Mouse (Mus musculus): Measurements from ENCODE around the gene Sarm1. TPM values are rescaled to one million over a fixed set of nuclear protein-coding genes. Genes with fewer than 3 reads are reported as not detected.

The Sarm1 gene
- polyA plus RNA-seq (2014; fragmentation: Nextera tagmentation; extraction: Ambion mirVana): 2.2 and 2.5 TPM in 2 replicates

DNA sequence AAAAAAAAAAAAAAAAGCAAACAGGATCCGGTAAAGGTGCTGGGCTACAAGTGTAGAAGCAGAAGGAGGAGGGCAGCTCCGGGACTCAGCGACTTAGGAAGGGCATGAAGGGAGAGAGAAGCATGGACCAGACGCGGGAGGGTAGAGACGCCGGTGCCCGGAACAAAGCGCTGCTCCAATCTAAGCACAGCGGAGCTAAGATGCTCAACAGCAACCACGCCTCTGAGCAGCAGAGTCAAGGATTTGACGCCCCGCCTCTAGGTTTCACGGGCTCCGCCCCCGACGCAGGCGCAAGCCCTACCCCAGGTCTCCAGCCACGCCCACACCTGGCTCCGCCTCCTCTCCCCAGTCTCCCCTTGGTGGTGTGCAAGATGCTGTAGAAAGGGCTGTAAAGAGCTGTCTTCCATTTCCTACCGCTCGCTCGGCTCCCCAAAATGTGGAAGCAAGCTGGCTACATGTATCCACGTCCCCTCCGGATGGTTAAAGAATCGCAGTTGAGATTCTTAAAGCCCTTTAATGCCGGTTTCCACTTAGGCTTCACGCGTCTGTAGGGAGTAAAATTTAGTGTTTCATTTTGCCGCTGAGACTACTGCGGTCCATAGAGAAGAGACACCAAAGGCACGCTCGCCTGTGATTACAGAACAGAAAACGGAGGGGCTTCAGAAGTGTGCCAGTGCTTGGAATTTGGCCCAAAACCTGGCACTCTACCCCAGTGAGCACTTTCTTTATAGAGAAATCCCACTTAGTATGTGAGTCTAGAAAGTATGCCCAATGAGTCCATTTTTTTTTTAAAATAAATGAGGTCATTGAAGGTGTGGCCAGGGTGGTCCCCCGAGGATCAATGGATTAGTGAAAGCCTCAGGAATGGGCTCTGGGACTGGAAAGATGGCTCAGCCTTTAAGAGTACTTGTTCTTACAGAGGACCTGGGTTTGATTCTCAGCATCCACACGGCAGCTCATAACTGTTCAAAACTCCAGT lies at the start of gene Sarm1:
Gene Sarm1 (minus strand): TSS at position 211 of the 979 bp plus-strand sequence.
- Histone ChIP-seq H3K27me3 (ENCODE audit: control insufficient read depth, insufficient read depth, low read length) (peaks cover 23% of the 10 kb centered on the region), H3K4me3 (ENCODE audit: low read depth, low read length) (peak within 1 kb of the TSS; percentile 56), H3K4me1 (ENCODE audit: control insufficient read depth, insufficient read depth, low read length) (0 out of 2 replicates have a peak, but pooled peaks cover 4% of the 10 kb centered on the region), H3K4me2 (ENCODE audit: low read depth, severe bottlenecking) (peak within 1 kb of the TSS; percentile 98), H3K9me3 (ENCODE audit: control insufficient read depth, low read length) (no peaks in the 10 kb centered on the region), H3K27ac (replicated peaks; ENCODE audit: low read depth, low read length) (no peak within 1 kb of the TSS), H3K36me3 (ENCODE audit: control insufficient read depth, insufficient read depth, low read length) (no peaks in the 10 kb centered on the region), H3K9ac (ENCODE audit: low read length) (peak within 1 kb of the TSS; percentile 40)
- 4% methylated on average over 36 of the region's 36 CpGs for WGBS
- DNase-seq (ENCODE audit: low spot score) (peak; percentile 97), ATAC-seq (ENCODE audit: insufficient number of reproducible peaks, low FRiP score, low TSS enrichment, low read depth) (peak; percentile 89)

DNA sequence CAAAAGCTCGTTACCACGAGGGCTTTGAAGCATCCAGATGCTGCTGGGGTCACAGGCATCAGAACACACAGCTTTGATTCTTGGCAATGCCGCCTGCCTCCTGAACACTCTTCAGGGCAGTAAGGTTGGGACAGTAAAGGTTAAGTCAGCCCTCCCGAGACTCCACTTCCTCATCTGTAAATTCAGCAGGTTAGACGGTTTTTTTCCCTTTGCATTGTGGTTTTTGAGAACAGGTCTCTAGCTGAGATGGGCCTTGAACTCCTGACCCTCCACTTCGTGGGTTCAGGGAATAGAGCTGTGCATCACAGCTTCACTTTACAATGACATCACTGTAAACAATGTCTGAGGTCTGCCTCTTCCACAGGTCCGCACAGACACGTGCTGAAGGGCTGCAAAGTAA lies 47.6 kb upstream of the Sarm1 start:
- Histone ChIP-seq H3K4me3 (ENCODE audit: low read depth, low read length) (no peak overlapping the region), H3K27me3 (ENCODE audit: control insufficient read depth, insufficient read depth, low read length) (no peaks in the 10 kb centered on the region), H3K27ac (replicated peaks; ENCODE audit: low read depth, low read length) (no peak overlapping the region), H3K36me3 (ENCODE audit: control insufficient read depth, insufficient read depth, low read length) (peaks cover 10% of the 10 kb centered on the region; the same call in 1 of the 2 replicates), H3K4me1 (ENCODE audit: control insufficient read depth, insufficient read depth, low read length) (peaks cover 8% of the 10 kb centered on the region; the same call in 1 of the 2 replicates), H3K4me2 (ENCODE audit: low read depth, severe bottlenecking) (no peak overlapping the region), H3K9ac (ENCODE audit: low read length) (no peak overlapping the region), H3K9me3 (ENCODE audit: control insufficient read depth, low read length) (no peaks in the 10 kb centered on the region)
- 69% methylated on average over 8 of the region's 8 CpGs for WGBS
- DNase-seq (ENCODE audit: low spot score) (no peak), ATAC-seq (ENCODE audit: insufficient number of reproducible peaks, low FRiP score, low TSS enrichment, low read depth) (no peak)

DNA sequence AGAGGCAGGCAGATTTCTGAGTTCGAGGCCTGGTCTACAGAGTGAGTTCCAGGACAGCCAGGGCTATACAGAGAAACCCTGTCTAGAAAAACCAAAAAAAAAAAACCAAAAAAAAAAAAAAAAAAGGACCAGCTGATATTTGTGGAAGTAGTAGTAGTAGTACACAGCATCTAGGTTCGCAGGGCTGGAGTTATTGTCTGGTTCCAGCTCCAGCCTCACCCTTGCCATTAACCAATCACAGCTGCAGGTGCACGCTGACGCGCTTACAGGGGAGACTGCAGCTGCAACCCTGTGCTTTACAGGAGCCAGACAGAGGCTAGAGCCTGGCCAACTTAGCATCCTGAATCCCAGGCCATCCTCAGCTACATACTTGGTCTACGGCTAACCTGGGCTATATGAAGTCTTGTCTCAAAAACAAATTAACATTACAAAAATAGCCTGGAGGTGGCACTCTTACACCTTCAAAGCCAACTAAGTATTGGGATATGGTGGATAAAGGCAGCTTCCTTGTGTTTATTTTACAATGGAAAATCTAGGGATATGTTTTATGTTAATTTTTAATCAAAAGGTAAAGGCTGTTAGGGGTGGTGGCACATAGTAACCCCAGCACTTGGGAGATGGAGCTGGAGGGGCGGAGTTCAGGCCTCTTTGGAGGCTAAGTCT lies 47.0 kb upstream of the Sarm1 start:
- ATAC-seq (ENCODE audit: insufficient number of reproducible peaks, low FRiP score, low TSS enrichment, low read depth): no peak
- H3K36me3 ChIP-seq (ENCODE audit: control insufficient read depth, insufficient read depth, low read length): peaks cover 16% of the 10 kb centered on the region; the same call in 1 of the 2 replicates
- no peak for DNase-seq (ENCODE audit: low spot score)

DNA sequence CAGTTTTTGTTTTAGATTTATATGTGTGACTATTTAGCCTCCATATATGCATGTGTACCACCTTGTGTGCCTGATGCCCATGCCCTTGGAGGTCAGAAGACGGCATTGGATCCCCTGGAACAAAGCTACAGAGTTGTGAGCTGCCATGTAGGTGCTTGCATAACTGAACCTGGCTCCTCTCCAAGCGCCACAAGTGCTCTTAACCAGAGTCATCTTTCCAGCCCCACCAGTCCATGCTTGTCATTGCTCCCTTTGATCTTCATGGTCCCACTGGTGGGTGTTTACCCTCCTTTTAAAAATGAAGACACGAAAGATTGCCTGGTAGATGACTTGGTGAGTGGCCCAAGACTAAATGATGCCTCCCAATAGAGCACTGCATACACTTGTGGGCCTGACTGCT lies 42.8 kb upstream of the Sarm1 start:
- peaks cover 18% of the 10 kb centered on the region; the same call in 1 of the 2 replicates for H3K36me3 ChIP-seq (ENCODE audit: control insufficient read depth, insufficient read depth, low read length)
- no peak overlapping the region for H3K9ac ChIP-seq (ENCODE audit: low read length)
- H3K4me2 ChIP-seq (ENCODE audit: low read depth, severe bottlenecking): no peak overlapping the region
- no peak overlapping the region for H3K27ac ChIP-seq (replicated peaks; ENCODE audit: low read depth, low read length)
- H3K9me3 ChIP-seq (ENCODE audit: control insufficient read depth, low read length): no peaks in the 10 kb centered on the region
- no peak for ATAC-seq (ENCODE audit: insufficient number of reproducible peaks, low FRiP score, low TSS enrichment, low read depth)
- H3K4me3 ChIP-seq (ENCODE audit: low read depth, low read length): no peak overlapping the region
- WGBS: 92% methylated on average over 3 of the region's 3 CpGs
- no peak for DNase-seq (ENCODE audit: low spot score)
- H3K27me3 ChIP-seq (ENCODE audit: control insufficient read depth, insufficient read depth, low read length): no peaks in the 10 kb centered on the region
- H3K4me1 ChIP-seq (ENCODE audit: control insufficient read depth, insufficient read depth, low read length): peaks cover 10% of the 10 kb centered on the region

More for the DNA sequence above, 47.0 kb upstream of the Sarm1 start:
- Histone ChIP-seq H3K4me2 (ENCODE audit: low read depth, severe bottlenecking) (no peak overlapping the region), H3K27me3 (ENCODE audit: control insufficient read depth, insufficient read depth, low read length) (no peaks in the 10 kb centered on the region), H3K9ac (ENCODE audit: low read length) (no peak overlapping the region), H3K4me1 (ENCODE audit: control insufficient read depth, insufficient read depth, low read length) (peaks cover 8% of the 10 kb centered on the region; the same call in 1 of the 2 replicates), H3K9me3 (ENCODE audit: control insufficient read depth, low read length) (no peaks in the 10 kb centered on the region), H3K27ac (replicated peaks; ENCODE audit: low read depth, low read length) (no peak overlapping the region), H3K4me3 (ENCODE audit: low read depth, low read length) (no peak overlapping the region)
- WGBS: 90% methylated on average over 7 of the region's 7 CpGs

DNA sequence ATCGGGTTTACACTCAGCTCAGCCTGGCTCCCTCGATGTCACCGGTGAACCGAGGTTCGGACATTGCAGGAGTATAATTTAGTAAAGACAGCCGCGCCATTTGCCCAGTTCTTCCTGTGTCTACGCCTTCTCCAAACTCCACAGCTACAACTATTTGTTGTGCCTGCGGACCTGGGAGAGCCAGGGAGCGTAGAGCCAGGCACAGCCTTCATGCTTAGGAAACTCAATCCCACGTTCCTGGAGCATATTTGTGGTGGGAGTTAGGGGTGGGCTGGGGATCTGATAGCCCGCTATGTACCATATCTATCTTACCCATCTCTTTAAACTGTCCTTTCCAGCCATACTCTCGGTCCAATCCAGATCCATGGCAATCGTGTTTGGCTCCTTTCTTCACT lies 39.1 kb upstream of the Sarm1 start:
- H3K4me2 ChIP-seq (ENCODE audit: low read depth, severe bottlenecking): peak overlapping the region; percentile 83
- H3K27me3 ChIP-seq (ENCODE audit: control insufficient read depth, insufficient read depth, low read length): no peaks in the 10 kb centered on the region
- H3K9me3 ChIP-seq (ENCODE audit: control insufficient read depth, low read length): no peaks in the 10 kb centered on the region
- peak overlapping the region; percentile 79 for H3K4me3 ChIP-seq (ENCODE audit: low read depth, low read length)
- DNase-seq (ENCODE audit: low spot score): no peak
- ATAC-seq (ENCODE audit: insufficient number of reproducible peaks, low FRiP score, low TSS enrichment, low read depth): 0 out of 2 replicates have a peak, but pooled peaks have one; percentile 4
- no peak overlapping the region for H3K27ac ChIP-seq (replicated peaks; ENCODE audit: low read depth, low read length)
- WGBS: 3% methylated on average over 14 of the region's 14 CpGs
- peak overlapping the region; percentile 78 for H3K9ac ChIP-seq (ENCODE audit: low read length)
- peaks cover 15% of the 10 kb centered on the region; the same call in 1 of the 2 replicates for H3K36me3 ChIP-seq (ENCODE audit: control insufficient read depth, insufficient read depth, low read length)
- peaks cover 17% of the 10 kb centered on the region for H3K4me1 ChIP-seq (ENCODE audit: control insufficient read depth, insufficient read depth, low read length)

DNA sequence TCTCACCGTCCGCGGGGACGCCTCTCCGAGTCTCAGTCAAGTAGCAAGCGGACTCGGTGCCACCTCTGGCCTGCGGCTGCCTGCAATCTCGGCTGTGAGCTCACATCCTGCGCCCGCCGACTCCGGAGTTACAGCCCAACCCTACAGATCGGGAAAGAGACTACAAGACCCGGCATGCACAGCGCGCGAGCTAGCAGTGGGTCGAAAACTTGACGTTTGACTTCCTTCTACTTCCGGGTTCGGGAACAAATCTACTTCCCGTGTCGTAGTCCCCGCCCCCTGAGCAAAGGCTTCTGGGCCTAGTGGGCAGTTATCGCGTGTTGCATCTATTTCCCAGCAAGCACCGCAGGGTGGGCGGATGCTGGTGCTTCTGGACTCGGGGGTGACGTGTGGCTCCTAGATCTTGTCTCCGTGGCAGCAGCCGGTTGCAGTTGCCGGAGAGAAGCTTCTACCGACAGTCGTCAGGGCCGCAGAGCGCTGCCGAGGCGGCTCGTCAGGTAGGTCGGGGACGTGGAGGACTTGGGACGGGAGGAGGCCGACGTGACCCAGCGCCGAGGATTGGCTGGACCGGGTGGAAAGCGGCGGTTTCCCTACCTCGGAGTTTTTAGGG lies 38.6 kb upstream of the Sarm1 start, which contains the start of the genes Tnfaip1 and Ift20:
Gene Tnfaip1 (minus strand): TSS at position 253 of the 610 bp plus-strand sequence.
Gene Ift20 (plus strand): TSS at position 282 of the 610 bp plus-strand sequence.
- Histone ChIP-seq H3K27me3 (ENCODE audit: control insufficient read depth, insufficient read depth, low read length) (no peaks in the 10 kb centered on the region), H3K27ac (replicated peaks; ENCODE audit: low read depth, low read length) (peak within 1 kb of the TSS; percentile 32), H3K9ac (ENCODE audit: low read length) (peak within 1 kb of the TSS; percentile 78), H3K4me2 (ENCODE audit: low read depth, severe bottlenecking) (peak within 1 kb of the TSS; percentile 83), H3K9me3 (ENCODE audit: control insufficient read depth, low read length) (no peaks in the 10 kb centered on the region), H3K4me3 (ENCODE audit: low read depth, low read length) (peak within 1 kb of the TSS; percentile 79), H3K36me3 (ENCODE audit: control insufficient read depth, insufficient read depth, low read length) (peaks cover 15% of the 10 kb centered on the region; the same call in 1 of the 2 replicates), H3K4me1 (ENCODE audit: control insufficient read depth, insufficient read depth, low read length) (peaks cover 17% of the 10 kb centered on the region)
- 0% methylated on average over 52 of the region's 52 CpGs for WGBS
- ATAC-seq (ENCODE audit: insufficient number of reproducible peaks, low FRiP score, low TSS enrichment, low read depth) (peak; percentile 97), DNase-seq (ENCODE audit: low spot score) (peak; percentile 98)

DNA sequence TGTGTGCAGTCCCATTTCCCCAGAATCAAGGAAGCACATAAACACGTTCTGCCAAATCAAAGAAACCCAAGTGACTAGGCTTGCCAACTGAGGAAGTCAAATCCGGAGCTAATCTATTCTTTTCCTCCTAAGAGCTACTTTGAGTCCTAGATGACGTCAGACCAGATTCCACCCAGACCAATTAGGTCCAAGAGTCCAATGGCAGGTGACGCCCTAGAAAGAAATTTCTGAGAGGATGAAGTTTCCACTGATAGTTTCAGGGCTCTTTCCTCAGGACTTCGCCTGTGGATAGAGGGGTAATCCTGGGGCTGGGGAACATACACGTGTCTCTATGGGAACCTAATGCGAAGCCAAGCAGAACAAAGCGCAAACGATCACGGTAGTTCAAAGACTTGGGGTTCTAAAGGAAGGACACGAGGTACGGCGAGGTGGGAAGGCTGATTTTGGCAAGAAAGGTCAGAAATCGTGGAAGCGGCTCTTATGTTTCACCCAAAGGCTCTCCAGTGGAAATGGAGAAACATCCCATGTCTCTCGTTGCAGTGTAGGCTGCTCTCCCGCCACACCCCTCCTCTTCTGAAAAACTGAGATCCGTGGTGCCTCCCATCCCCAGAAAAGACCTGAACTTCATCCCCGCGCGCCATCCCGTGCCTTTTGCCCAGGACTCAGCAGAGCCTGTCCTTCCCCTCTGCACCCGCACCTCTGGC lies 38.0 kb upstream of the Sarm1 start:
- peaks cover 11% of the 10 kb centered on the region; the same call in 1 of the 2 replicates for H3K36me3 ChIP-seq (ENCODE audit: control insufficient read depth, insufficient read depth, low read length)
- H3K27me3 ChIP-seq (ENCODE audit: control insufficient read depth, insufficient read depth, low read length): no peaks in the 10 kb centered on the region
- ATAC-seq (ENCODE audit: insufficient number of reproducible peaks, low FRiP score, low TSS enrichment, low read depth) (no peak; the same call in none of the 2 replicates), DNase-seq (ENCODE audit: low spot score) (peak; percentile 34)
- H3K9ac ChIP-seq (ENCODE audit: low read length): peak overlapping the region; percentile 64
- no peaks in the 10 kb centered on the region for H3K9me3 ChIP-seq (ENCODE audit: control insufficient read depth, low read length)
- peak overlapping the region; percentile 79 for H3K4me3 ChIP-seq (ENCODE audit: low read depth, low read length)
- H3K4me2 ChIP-seq (ENCODE audit: low read depth, severe bottlenecking): peak overlapping the region; percentile 65
- WGBS: under 1% methylated on average over 23 of the region's 23 CpGs
- peak overlapping the region; percentile 32 for H3K27ac ChIP-seq (replicated peaks; ENCODE audit: low read depth, low read length)
- H3K4me1 ChIP-seq (ENCODE audit: control insufficient read depth, insufficient read depth, low read length): peaks cover 17% of the 10 kb centered on the region

All from limb, embryonic 11.5 days (tissue).